Mouse (Mus musculus): ENCODE measurements around the gene Defa33. TPM values are rescaled to one million over a fixed set of nuclear protein-coding genes. Genes with fewer than 3 reads are reported as not detected.
"Not testable (repeated sequence)": the region's sequence is repeated elsewhere in the genome, so short reads cannot be mapped to it uniquely, and the experiment has no call there.

The Defa33 gene
- total RNA-seq (2021) = not detected
- long read RNA-seq, experiment 1 = 0 reads
- long read RNA-seq, experiment 2 = 0 reads

- DNase-seq (ENCODE audit: low spot score in 2 of 2) = not testable (repeated sequence)
Measured at GRCm38 (mm10) chr8:21391511-21391910, at the start of gene Defa33. Gene Defa33, plus strand, starts transcription at chr8:21391811.

GRCm38 (mm10) chr8:21378215-21378614, 13.4 kb upstream of the Defa33 start, which contains the start of gene Defa2:
Gene Defa2, plus strand, starts transcription at chr8:21378515.
- intact Hi-C loops (cut with DNase I); DNase-seq (ENCODE audit: low spot score in 2 of 2): not testable (repeated sequence)

More at GRCm38 (mm10) chr8:21391511-21391910, at the start of gene Defa33:
- intact Hi-C loops (cut with DNase I) = not testable (repeated sequence)

GRCm38 (mm10) chr8:21427111-21427510, 35.5 kb downstream of the Defa33 start, which contains the start of gene Defa36:
Gene Defa36, plus strand, starts transcription at chr8:21427411.
- DNase-seq (ENCODE audit: low spot score in 2 of 2) = not testable (repeated sequence)

More at GRCm38 (mm10) chr8:21427111-21427510, 35.5 kb downstream of the Defa33 start, which contains the start of gene Defa36:
- intact Hi-C loops (cut with DNase I) = not testable (repeated sequence)

Other genes with a start within 250 kb of the Defa33 start
- gene Defa22, start 229.5 kb upstream of the Defa33 start, total RNA-seq (2021) = not detected
- gene Defa31, start 200.2 kb upstream of the Defa33 start, total RNA-seq (2021) = not detected
- not detected for gene Gm15293, start 190.2 kb upstream of the Defa33 start, total RNA-seq (2021)
- gene Gm15292, start 142.1 kb upstream of the Defa33 start, total RNA-seq (2021) = not detected
- not detected for gene Defa27, start 76.3 kb upstream of the Defa33 start, total RNA-seq (2021)
- gene Defa29, start 64.8 kb upstream of the Defa33 start, total RNA-seq (2021) = not detected
- not detected for gene Defa2, start 13.3 kb upstream of the Defa33 start, total RNA-seq (2021)
- gene Defa36, start 35.6 kb downstream of the Defa33 start, total RNA-seq (2021) = not detected
- gene Gm7849, start 64.7 kb downstream of the Defa33 start, total RNA-seq (2021) = not detected
- not detected for gene Defa20, start 117.4 kb downstream of the Defa33 start, total RNA-seq (2021)
- gene Defa32, start 137.2 kb downstream of the Defa33 start, total RNA-seq (2021) = not detected
- not detected for gene Defa37, start 173.6 kb downstream of the Defa33 start, total RNA-seq (2021)
- gene Defa28, start 191.2 kb downstream of the Defa33 start, total RNA-seq (2021) = not detected
- gene Gm7861, start 202.7 kb downstream of the Defa33 start, total RNA-seq (2021) = not detected
- not detected for gene Defa26, start 226.4 kb downstream of the Defa33 start, total RNA-seq (2021)

Data from left cerebral cortex, postnatal 14 days (tissue).